Mouse (Mus musculus) ES-E14 (cell line): ENCODE data around the gene Plxdc1.

ENCODE experiments used
- CHD2 ChIP-seq: IDR thresholded peaks from 2 replicates; pipeline ENCODE4 v1.6.1; 2014; ENCODE audit warnings: mild to moderate bottlenecking, low read depth, low read length, inconsistent platforms
- HCFC1 ChIP-seq: IDR thresholded peaks from 2 replicates; pipeline ENCODE4 v1.6.1; 2012; ENCODE audit warnings: low read length, inconsistent platforms, borderline replicate concordance; ENCODE audit not compliant: insufficient read depth
- ZC3H11A ChIP-seq: IDR thresholded peaks from 2 replicates; pipeline ENCODE4 v1.6.1; 2012; ENCODE audit warnings: low read depth, mild to moderate bottlenecking, inconsistent platforms, low read length, borderline replicate concordance

DNA sequence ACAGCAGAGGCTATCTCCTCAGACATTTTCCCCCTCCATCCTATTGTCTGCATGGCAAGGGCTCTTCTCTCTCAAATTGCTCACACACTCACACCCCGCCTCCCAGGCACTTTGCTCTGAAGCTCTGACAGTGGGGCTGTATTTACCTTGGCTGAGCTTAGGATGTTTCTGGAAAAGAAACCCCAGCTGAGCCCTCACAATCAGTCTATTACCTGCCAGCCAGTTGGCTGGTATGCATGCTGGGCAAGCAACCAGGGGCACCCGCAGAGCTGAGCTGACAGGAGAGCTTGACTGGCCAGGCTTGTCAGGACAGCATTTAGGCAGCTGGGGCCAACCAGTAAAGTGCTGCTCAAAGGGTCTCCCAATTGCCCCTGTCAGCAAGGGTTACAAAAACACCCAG is 19.1 kb downstream of the Plxdc1 start:
- TF ChIP-seq CHD2 = no peak
- no peak for TF ChIP-seq ZC3H11A
- TF ChIP-seq HCFC1 = no peak
